Mouse (Mus musculus) heart, postnatal 36 days (tissue): ENCODE results near the gene Vamp4. TPM values are rescaled to one million over a fixed set of nuclear protein-coding genes. Genes with fewer than 3 reads are reported as not detected.
A peak's percentile ranks its signal among the peaks of the same experiment; 100 is the strongest.

Experiments used
- DNase-seq, 2 experiments: peaks; one replicate each; pipeline ENCODE4 v3.0.0; 2021 to 2022
- intact Hi-C: fragments of 180-260 bp; cut with DNase I; formaldehyde crosslinking; loops from one replicate; pipeline ENCODE4 v1.15.1; 2025
- total RNA-seq, 2 experiments: library from RNA; stranded (reverse); gene quantifications; 2 replicates each; pipeline ENCODE4 v1.2.3; 2021

Vamp4 gene
- 10 to 100 TPM; 22.8 to 23.7 TPM for total RNA-seq

- intact Hi-C loops: loop anchor here (1.0 to 5.0 kb wide), 3 partner anchors 22 to 170 kb away; partner anchors contain the start of genes Mettl13 and Prrc2c
- peak; percentile 93 to 94 for DNase-seq
These were observed at the start of gene Vamp4 for GRCm38 (mm10) chr1:162570260-162570748. TSS of gene Vamp4 (plus strand) at chr1:162570515.

GRCm38 (mm10) chr1:162529651-162530050 is 40.7 kb upstream of the Vamp4 start:
- intact Hi-C loops: loop anchor here (10.0 kb wide), 1 partner anchor 175 kb away; no protein-coding TSS in a partner anchor
- no peak for DNase-seq

GRCm38 (mm10) chr1:162530666-162531065 is 39.6 kb upstream of the Vamp4 start:
- no peak for DNase-seq
- intact Hi-C loops: loop anchor here (10.0 kb wide), 1 partner anchor 176 kb away; no protein-coding TSS in a partner anchor

- DNase-seq: no peak
- intact Hi-C loops: loop anchor here (10.0 kb wide), 1 partner anchor 177 kb away; no protein-coding TSS in a partner anchor
These were observed 38.7 kb upstream of the Vamp4 start for GRCm38 (mm10) chr1:162531584-162531983.

GRCm38 (mm10) chr1:162532330-162532729 is 38.0 kb upstream of the Vamp4 start:
- intact Hi-C loops: loop anchor here (10.0 kb wide), 1 partner anchor 178 kb away; no protein-coding TSS in a partner anchor
- no peak for DNase-seq

GRCm38 (mm10) chr1:162533766-162534560 is 36.4 kb upstream of the Vamp4 start:
- intact Hi-C loops: loop anchor here (10.0 kb wide), 1 partner anchor 179 kb away; no protein-coding TSS in a partner anchor
- no peak for DNase-seq

GRCm38 (mm10) chr1:162543231-162543630 is 27.1 kb upstream of the Vamp4 start:
- DNase-seq: no peak
- intact Hi-C loops: no loop called here

GRCm38 (mm10) chr1:162547607-162548006 is 22.7 kb upstream of the Vamp4 start:
- DNase-seq: no peak
- intact Hi-C loops: loop anchor here (2.0 to 5.0 kb wide), 5 partner anchors 23 to 1380 kb away; partner anchors contain the start of genes Scyl3, Suco and Vamp4

- DNase-seq: peak; percentile 82 to 85
- intact Hi-C loops: loop anchor here (2.0 to 5.0 kb wide), 5 partner anchors 23 to 1379 kb away; partner anchors contain the start of genes Scyl3, Suco and Vamp4
These were observed 22.0 kb upstream of the Vamp4 start, which contains the start of gene Mettl13 for GRCm38 (mm10) chr1:162548016-162548916. TSS of gene Mettl13 (minus strand) at chr1:162548551.

GRCm38 (mm10) chr1:162548917-162549613 is 21.2 kb upstream of the Vamp4 start:
- intact Hi-C loops: loop anchor here (2.0 to 5.0 kb wide), 5 partner anchors 22 to 1378 kb away; partner anchors contain the start of genes Scyl3, Suco and Vamp4
- no peak for DNase-seq

GRCm38 (mm10) chr1:162549615-162550283 is 20.6 kb upstream of the Vamp4 start:
- intact Hi-C loops: loop anchor here (1.0 to 5.0 kb wide), 7 partner anchors 21 to 1378 kb away; partner anchors contain the start of genes Scyl3, Suco and Vamp4
- no peak for DNase-seq

- no peak for DNase-seq
- intact Hi-C loops: loop anchor here (5.0 kb wide), 1 partner anchor 64 kb away; no protein-coding TSS in a partner anchor
These were observed 17.4 kb upstream of the Vamp4 start for GRCm38 (mm10) chr1:162552956-162553355.

GRCm38 (mm10) chr1:162554193-162554592 is 16.1 kb upstream of the Vamp4 start:
- intact Hi-C loops: loop anchor here (5.0 kb wide), 1 partner anchor 63 kb away; no protein-coding TSS in a partner anchor
- DNase-seq: no peak

- intact Hi-C loops: no loop called here
- no peak for DNase-seq
These were observed 7.1 kb upstream of the Vamp4 start for GRCm38 (mm10) chr1:162563236-162563635.

GRCm38 (mm10) chr1:162564992-162565391 is 5.3 kb upstream of the Vamp4 start:
- intact Hi-C loops: no loop called here

GRCm38 (mm10) chr1:162567351-162567750 is 3.0 kb upstream of the Vamp4 start:
- no peak for DNase-seq
- intact Hi-C loops: no loop called here

More at GRCm38 (mm10) chr1:162564992-162565391, 5.3 kb upstream of the Vamp4 start:
- no peak for DNase-seq

GRCm38 (mm10) chr1:162570931-162571601 is 751 bp downstream of the Vamp4 start:
- intact Hi-C loops: loop anchor here (1.0 to 5.0 kb wide), 3 partner anchors 22 to 169 kb away; partner anchors contain the start of genes Mettl13 and Prrc2c
- DNase-seq: peak in 1 of 2 experiments; percentile 53

- intact Hi-C loops: no loop called here
- no peak for DNase-seq
These were observed 4.8 kb downstream of the Vamp4 start for GRCm38 (mm10) chr1:162575098-162575497.
